Mouse (Mus musculus) stomach, postnatal 0 days (tissue): ENCODE measurements at regions not wholly inside any gene's neighbourhood (a gene's known extent, or its start where the extent isn't known, plus 50 kb on each side); places are given as distances from the start of the nearest gene placed in this dataset.

Source experiments
- ATAC-seq: fragments of 200-750 bp; cut with Nextera tagmentation; 2 replicates; pipeline ENCODE4 v1.8.0; 2017; ENCODE audit not compliant: low FRiP score, low TSS enrichment
- DNase-seq: peaks from one replicate; pipeline ENCODE4 v3.0.0-alpha.2; 2016; ENCODE audit warnings: low spot score
- H3K27ac ChIP-seq: fragments of 300-500 bp; sonication (generic); replicated peaks from 2 replicates; pipeline ENCODE4 v1.5.1; 2014; ENCODE audit warnings: mild to moderate bottlenecking, control low read depth
- H3K27me3 ChIP-seq: fragments of 300-500 bp; sonication (generic); 2 replicates; pipeline ENCODE4 v1.6.1; 2014; ENCODE audit warnings: low read length; ENCODE audit not compliant: control insufficient read depth, insufficient read depth
- H3K36me3 ChIP-seq: fragments of 300-500 bp; sonication (generic); 2 replicates; pipeline ENCODE4 v1.6.1; 2014; ENCODE audit warnings: low read length, mixed read lengths; ENCODE audit not compliant: control insufficient read depth, insufficient read depth
- H3K4me1 ChIP-seq: fragments of 300-500 bp; sonication (generic); replicated peaks from 2 replicates; pipeline ENCODE4 v1.6.1; 2014; ENCODE audit warnings: antibody characterized with exemption; ENCODE audit not compliant: control insufficient read depth, insufficient read depth
- H3K4me2 ChIP-seq: fragments of 300-500 bp; sonication (generic); replicated peaks from 2 replicates; pipeline ENCODE4 v1.6.1; 2014; ENCODE audit warnings: low read depth, mild to moderate bottlenecking, control low read depth, moderate library complexity
- H3K4me3 ChIP-seq: fragments of 300-500 bp; sonication (generic); 2 replicates; pipeline ENCODE4 v1.5.1; 2014; ENCODE audit warnings: low read depth, low read length, control low read depth
- H3K9ac ChIP-seq: fragments of 300-500 bp; sonication (generic); 2 replicates; pipeline ENCODE4 v1.6.1; 2014; ENCODE audit warnings: mild to moderate bottlenecking, low read length, control low read depth, mixed read lengths
- H3K9me3 ChIP-seq: fragments of 300-500 bp; sonication (generic); 2 replicates; pipeline ENCODE4 v1.6.1; 2016; ENCODE audit warnings: low read length; ENCODE audit not compliant: control insufficient read depth
- CTCF ChIP-seq: IDR thresholded peaks from 2 replicates; pipeline ENCODE4 v1.5.1; 2016; ENCODE audit warnings: antibody characterized with exemption, low read depth, mild to moderate bottlenecking, moderate library complexity
- EP300 ChIP-seq: optimal IDR thresholded peaks from 2 replicates; pipeline ENCODE3; 2016; ENCODE audit warnings: antibody characterized with exemption
- WGBS: fragments of 180-500 bp; shearing (Covaris S2); extraction: QIAGEN DNeasy Blood & Tissue Kit; methylation state at CpG from one replicate; pipeline ENCODE4 v1.1.7; 2014; 5-methylcytosine and 5-hydroxymethylcytosine counted together

- ATAC-seq (no peak), DNase-seq (no peak)
- no peaks in the 10 kb centered on the region for H3K27me3 ChIP-seq
- no peak overlapping the region for H3K4me3 ChIP-seq
- TF ChIP-seq CTCF (no peak), EP300 (no peak)
- no peak overlapping the region for H3K4me2 ChIP-seq
- no peaks in the 10 kb centered on the region for H3K9me3 ChIP-seq
- H3K36me3 ChIP-seq, result no peaks in the 10 kb centered on the region
- no peak overlapping the region for H3K27ac ChIP-seq
- H3K4me1 ChIP-seq, result no peaks in the 10 kb centered on the region
- no peak overlapping the region for H3K9ac ChIP-seq
These were observed 72.1 kb upstream of the Vgll3 start for GRCm38 (mm10) chr16:65742951-65743350.

GRCm38 (mm10) chr16:65755667-65756066 lies 59.4 kb upstream of the Vgll3 start:
- TF ChIP-seq CTCF, result no peak
- no peak for TF ChIP-seq EP300
- DNase-seq (no peak), ATAC-seq (no peak)
- Histone ChIP-seq H3K27me3 (no peaks in the 10 kb centered on the region), H3K9ac (no peak overlapping the region), H3K36me3 (no peaks in the 10 kb centered on the region), H3K27ac (no peak overlapping the region), H3K4me3 (no peak overlapping the region), H3K4me2 (no peak overlapping the region), H3K4me1 (no peaks in the 10 kb centered on the region), H3K9me3 (no peaks in the 10 kb centered on the region)
- 52% methylated on average over 2 of the region's 2 CpGs for WGBS
